Comparison of ENCODE assay signal across 10 mouse cellular contexts in genomic region chr3:37874864-37875263, GRCm38 (mm10).
DNase-seq lines count a peak whose midpoint lies in the region; ATAC-seq and TF ChIP-seq lines count a peak whose summit lies in the region.
"Had no signal": no experiment of that assay in that cellular context is flagged by ENCODE, and none has a peak within 500 bp of the region (broad histone marks: within the 10 kb centered on the region; RNA-seq: fewer than 3 reads in every experiment).

No protein-coding gene starts in this region.

- no peaks in the 10 kb centered on the region for H3K79me2 ChIP-seq in liver, adult 2 months (ENCODE audit: control insufficient read depth, insufficient read depth, low read length)
- H3K79me2 ChIP-seq in myocyte (ENCODE audit: control insufficient read depth, insufficient read depth): no peaks in the 10 kb centered on the region

- no peak overlapping the region for H3K4me3 ChIP-seq in liver, adult 2 months (ENCODE audit: insufficient read depth, low read depth, low read length)
- H3K4me3 ChIP-seq in myocyte: no peak overlapping the region
- H3K4me3 ChIP-seq in forebrain, postnatal 0 days (ENCODE audit: low read depth, low read length): no peak overlapping the region
- H3K4me3 ChIP-seq in forebrain, embryonic 14.5 days (ENCODE audit: low read depth, low read length): no peak overlapping the region
- H3K4me3 ChIP-seq: hindbrain, embryonic 12.5 days had no signal

- H3K36me3 ChIP-seq in liver, adult 2 months (ENCODE audit: control insufficient read depth, insufficient read depth, low read length): no peaks in the 10 kb centered on the region
- H3K36me3 ChIP-seq in myocyte (ENCODE audit: control insufficient read depth, insufficient read depth): no peaks in the 10 kb centered on the region
- no peaks in the 10 kb centered on the region for H3K36me3 ChIP-seq in forebrain, postnatal 0 days (ENCODE audit: insufficient read depth)
- H3K36me3 ChIP-seq in forebrain, embryonic 14.5 days (ENCODE audit: control insufficient read depth, insufficient read depth, low read length): no peaks in the 10 kb centered on the region
- H3K36me3 ChIP-seq: hindbrain, embryonic 12.5 days had no signal

- TF ChIP-seq POLR2A in liver, adult 2 months (IDR thresholded peaks at IDR 0.05; ENCODE audit: extremely low read depth, insufficient read depth, low read length): no peak
- TF ChIP-seq POLR2A in myocyte (IDR thresholded peaks at IDR 0.05; ENCODE audit: insufficient read length, low read depth): no peak

- intact Hi-C loops in heart, postnatal 36 days (cut with DNase I): loop anchor here (5.0 kb wide), 1 partner anchor 62 kb away; no protein-coding TSS in a partner anchor

- DNase-seq in liver, adult 2 months (ENCODE audit: extremely low read depth, low read depth, low spot score): no peak
- DNase-seq in liver: no peak
- DNase-seq in gastrocnemius, adult 18-20 months (ENCODE audit: low spot score): peak; percentile 43
- DNase-seq in heart, postnatal 36 days: peak; percentile 20 to 45
- DNase-seq in forebrain, postnatal 0 days: no peak
- no peak for DNase-seq in forebrain, embryonic 14.5 days (ENCODE audit: low spot score)
- DNase-seq in cerebellum, adult 9-10 months: no peak

- H3K4me2 ChIP-seq in myocyte (ENCODE audit: low read depth): peak overlapping the region; percentile 63
- H3K4me2 ChIP-seq in forebrain, postnatal 0 days (ENCODE audit: low read depth): no peak overlapping the region
- no peak overlapping the region for H3K4me2 ChIP-seq in forebrain, embryonic 14.5 days (ENCODE audit: low read length)
- H3K4me2 ChIP-seq: hindbrain, embryonic 12.5 days had no signal

- H3K9ac ChIP-seq in liver, adult 2 months (ENCODE audit: low read depth, low read length): no peak overlapping the region
- no peak overlapping the region for H3K9ac ChIP-seq in forebrain, postnatal 0 days
- no peak overlapping the region for H3K9ac ChIP-seq in forebrain, embryonic 14.5 days (ENCODE audit: low read length)
- H3K9ac ChIP-seq: hindbrain, embryonic 12.5 days; liver, embryonic 14.5 days had no signal

- WGBS in liver, adult 2 months: 87% methylated on average over 6 of the region's 6 CpGs
- 79% methylated on average over 6 of the region's 6 CpGs for WGBS in forebrain, postnatal 0 days
- 84% methylated on average over 6 of the region's 6 CpGs for WGBS in forebrain, embryonic 14.5 days

- TF ChIP-seq CTCF in liver, adult 2 months (IDR thresholded peaks at IDR 0.05; ENCODE audit: low read depth, low read length): no peak
- TF ChIP-seq CTCF in forebrain, postnatal 0 days (IDR thresholded peaks at IDR 0.05; ENCODE audit: low read depth): no peak

- H3K4me1 ChIP-seq in liver, adult 2 months (ENCODE audit: control insufficient read depth, insufficient read depth, low read length): no peaks in the 10 kb centered on the region; the same call in 1 of the 2 replicates
- no peaks in the 10 kb centered on the region for H3K4me1 ChIP-seq in forebrain, postnatal 0 days (ENCODE audit: insufficient read depth)
- H3K4me1 ChIP-seq in forebrain, embryonic 14.5 days (ENCODE audit: control insufficient read depth, insufficient read depth, low read length): no peaks in the 10 kb centered on the region; the same call in 1 of the 2 replicates

- peak overlapping the region; percentile 38; the same call in 1 of the 2 replicates for H3K27ac ChIP-seq in liver, adult 2 months (replicated peaks; ENCODE audit: insufficient read depth, low read depth, low read length)
- no peak overlapping the region for H3K27ac ChIP-seq in forebrain, postnatal 0 days (ENCODE audit: low read depth, low read length)
- H3K27ac ChIP-seq in forebrain, embryonic 14.5 days (ENCODE audit: low read depth, low read length): no peak overlapping the region
- H3K27ac ChIP-seq: liver, embryonic 14.5 days had no signal

- H3K9me3 ChIP-seq in forebrain, postnatal 0 days (ENCODE audit: low read length): no peaks in the 10 kb centered on the region
- H3K9me3 ChIP-seq in forebrain, embryonic 14.5 days (replicated peaks; ENCODE audit: control insufficient read depth, low read length): no peaks in the 10 kb centered on the region
- H3K9me3 ChIP-seq: hindbrain, embryonic 12.5 days had no signal

- no peak overlapping the region for H3ac ChIP-seq in myocyte (ENCODE audit: control insufficient read depth, insufficient read length)

- no peaks in the 10 kb centered on the region for H3K27me3 ChIP-seq in liver, adult 2 months (ENCODE audit: control insufficient read depth, insufficient read depth, low read length)
- no peaks in the 10 kb centered on the region for H3K27me3 ChIP-seq in myocyte (ENCODE audit: control insufficient read depth, insufficient read depth, insufficient read length)
- H3K27me3 ChIP-seq in forebrain, postnatal 0 days (ENCODE audit: insufficient read depth, low read length): no peaks in the 10 kb centered on the region
- no peaks in the 10 kb centered on the region for H3K27me3 ChIP-seq in forebrain, embryonic 14.5 days (replicated peaks; ENCODE audit: control insufficient read depth, insufficient read depth, low read length)
- H3K27me3 ChIP-seq: hindbrain, embryonic 12.5 days had no signal

- no peak for ATAC-seq in forebrain, postnatal 0 days
- ATAC-seq in forebrain, embryonic 14.5 days: no peak

TF ChIP-seq in myocyte, 11 proteins besides CTCF, POLR2A, EP300 and RAD21:
- TF ChIP-seq TCF3 (IDR thresholded peaks at IDR 0.05; ENCODE audit: insufficient read length, low read depth) (no peak), REST (IDR thresholded peaks at IDR 0.05; ENCODE audit: insufficient read depth, insufficient read length) (no peak), TCF12 (IDR thresholded peaks at IDR 0.05; ENCODE audit: insufficient read depth, poor library complexity, severe bottlenecking) (no peak), MYOG (IDR thresholded peaks at IDR 0.05; ENCODE audit: control insufficient read depth in 1 of 3, insufficient read depth in 1 of 3, insufficient read length in 2 of 3, low read depth in 2 of 3) (no peak), USF1 (IDR thresholded peaks at IDR 0.05; ENCODE audit: low read depth) (no peak)

Comparison
In these comparisons a context has a peak if more than half of its experiments do, and no peak if none do; other contexts are left out.
1. DNase-seq: peak in gastrocnemius, adult 18-20 months (single experiment) and heart, postnatal 36 days (2 of 2); none in liver, adult 2 months (single experiment), liver (single experiment), forebrain, postnatal 0 days (single experiment), forebrain, embryonic 14.5 days (single experiment) and cerebellum, adult 9-10 months (single experiment).